Mouse (Mus musculus) megakaryocyte, embryonic 14.5 days (primary cell): ENCODE results near the gene Hoxb6.

Experiments
- FLI1 ChIP-seq: IDR thresholded peaks from 2 replicates; pipeline ENCODE4 v1.6.1; 2012; ENCODE audit warnings: low read length, inconsistent platforms, mixed read lengths
- GATA1 ChIP-seq: IDR thresholded peaks from 3 replicates; pipeline ENCODE4 v1.6.1; 2012; ENCODE audit warnings: mixed read lengths, low read length, inconsistent platforms, borderline replicate concordance

GRCm38 (mm10) chr11:96297428-96297827 is 5.2 kb downstream of the Hoxb6 start:
- no peak for TF ChIP-seq GATA1
- no peak for TF ChIP-seq FLI1
